Mouse (Mus musculus) ovary, postnatal 10 days (tissue): ENCODE data around the gene Ssh2.
A peak's percentile ranks its signal among the peaks of the same experiment; 100 is the strongest.
"Not testable (repeated sequence)": the region's sequence is repeated elsewhere in the genome, so short reads cannot be mapped to it uniquely, and the experiment has no call there.

Experiments
- DNase-seq: peaks from one replicate; pipeline ENCODE4 v3.0.0; 2022; ENCODE audit warnings: low spot score

Gene Ssh2

DNA sequence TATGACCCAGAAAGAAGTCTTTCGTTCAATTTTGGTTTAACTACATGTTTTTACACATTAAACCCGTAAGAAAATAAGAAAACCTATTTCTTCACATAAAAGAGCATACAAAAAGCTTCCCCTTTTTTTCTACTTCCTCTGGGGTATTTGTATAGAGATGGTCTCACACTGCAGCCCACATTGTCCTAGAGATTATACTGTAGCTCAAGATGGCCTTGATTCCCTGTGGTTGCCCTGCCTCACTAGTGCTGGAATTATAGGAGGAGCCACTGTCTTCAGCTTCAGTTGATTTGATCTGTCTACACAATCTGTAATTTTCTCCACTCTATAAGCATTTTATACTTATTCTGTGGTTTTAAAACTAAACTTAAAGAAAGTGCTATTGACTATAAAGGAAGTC, 15.4 kb downstream of the Ssh2 start:
- no peak for DNase-seq

GRCm38 (mm10) chr11:77235267-77235666, 19.2 kb downstream of the Ssh2 start:
- no peak for DNase-seq

- no peak for DNase-seq
Measured at GRCm38 (mm10) chr11:77239658-77240345, 23.7 kb downstream of the Ssh2 start.

DNA sequence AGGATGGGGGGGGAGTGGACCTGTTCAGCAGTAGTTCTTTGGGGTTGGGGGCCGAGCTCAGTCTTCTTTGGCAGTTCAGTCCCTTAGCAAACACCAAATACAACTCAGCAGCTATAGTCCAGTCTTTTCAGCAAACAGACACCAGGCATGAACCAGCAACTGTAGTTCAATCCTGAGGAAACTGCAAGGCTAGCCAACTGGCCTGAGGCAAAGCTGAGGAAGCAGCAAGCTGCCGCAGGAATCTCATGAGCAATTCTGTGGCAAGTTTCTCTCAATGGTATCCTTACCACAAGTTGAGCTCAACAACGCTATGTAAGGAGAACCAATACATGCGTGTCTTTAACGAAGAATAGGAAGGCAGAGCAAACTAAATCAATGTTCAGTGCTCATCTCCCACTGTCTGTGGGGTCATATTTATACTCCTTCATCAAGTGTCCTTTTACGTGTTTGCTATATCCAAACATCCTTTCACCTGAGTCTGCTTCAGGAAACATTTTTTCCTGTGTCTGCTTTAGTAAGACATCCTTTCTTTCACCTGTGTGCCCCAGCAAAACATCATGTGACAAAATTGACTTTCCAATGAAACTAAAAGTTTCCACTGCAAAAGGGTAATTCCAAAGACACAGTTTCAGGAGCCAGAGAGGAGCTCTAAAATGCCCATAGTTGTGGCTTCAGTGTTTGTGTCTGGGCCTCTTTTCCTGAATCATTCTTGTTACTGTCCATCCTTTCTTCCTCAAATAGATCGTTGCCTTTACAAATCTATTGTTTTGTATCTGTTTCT, 24.6 kb downstream of the Ssh2 start:
- no peak for DNase-seq

- DNase-seq: no peak
Measured at GRCm38 (mm10) chr11:77242912-77243311, 26.8 kb downstream of the Ssh2 start.

- no peak for DNase-seq
Measured at GRCm38 (mm10) chr11:77252826-77253225, 36.7 kb downstream of the Ssh2 start.

DNA sequence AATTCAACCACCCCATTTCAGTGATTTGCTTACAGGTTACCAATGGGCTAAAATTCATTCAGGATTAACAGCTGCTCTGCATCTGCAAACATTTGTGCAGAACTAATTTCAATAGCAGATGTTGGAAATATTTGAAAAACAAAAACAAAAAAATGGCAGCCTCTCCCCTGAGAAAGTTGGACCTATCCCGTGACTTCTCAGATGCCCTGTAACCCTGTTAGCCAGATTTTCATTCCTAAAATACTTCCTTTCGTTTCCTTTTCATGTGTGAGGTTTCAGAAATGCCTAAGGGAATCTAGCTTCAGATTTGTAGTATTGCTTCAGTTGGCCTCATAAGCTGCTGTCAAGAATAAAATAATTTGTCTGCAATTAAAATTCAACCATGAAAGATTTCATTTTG, 43.4 kb downstream of the Ssh2 start:
- DNase-seq: no peak

DNA sequence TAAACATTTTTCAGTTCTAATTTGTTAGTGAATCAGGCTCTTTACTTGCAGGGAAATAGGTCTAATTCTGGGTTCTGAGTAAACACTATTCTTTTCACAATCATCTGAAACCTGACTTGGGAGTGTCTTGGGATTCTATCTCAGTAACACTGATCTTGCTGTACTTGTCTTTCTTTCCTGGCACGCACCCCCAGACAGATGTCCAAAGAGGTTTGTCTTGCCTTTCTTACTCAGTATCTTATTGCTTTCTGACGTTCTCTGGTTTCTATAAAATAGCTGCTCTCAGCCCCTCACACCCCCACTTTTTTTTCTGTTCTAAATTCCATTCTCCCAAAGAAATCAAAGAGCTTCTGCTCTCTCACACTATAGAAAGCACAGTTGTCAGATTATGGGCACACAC, 51.3 kb downstream of the Ssh2 start:
- DNase-seq: no peak

- DNase-seq: no peak
Measured at GRCm38 (mm10) chr11:77276000-77276399, 59.9 kb downstream of the Ssh2 start.

DNA sequence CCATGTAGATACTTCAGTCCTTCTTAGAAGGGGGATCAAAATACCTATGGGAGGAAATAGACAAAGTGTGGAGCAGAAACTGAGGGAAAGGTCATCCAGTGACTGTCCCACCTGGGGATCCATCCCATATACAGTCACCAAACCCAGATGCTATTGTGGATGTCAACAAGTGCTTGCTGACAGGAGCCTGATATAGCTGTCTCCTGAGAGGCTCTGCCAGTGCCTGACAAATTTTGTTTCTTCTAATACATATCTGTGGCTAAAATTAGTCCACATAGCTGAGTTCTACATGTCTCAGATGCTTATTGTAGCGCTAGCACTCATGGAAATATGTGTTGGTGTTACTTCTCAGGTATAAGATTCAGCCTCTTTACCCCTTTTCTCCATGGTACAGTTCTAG, 62.5 kb downstream of the Ssh2 start:
- DNase-seq: not testable (repeated sequence)

- DNase-seq: no peak
Measured at GRCm38 (mm10) chr11:77280219-77280618, 64.1 kb downstream of the Ssh2 start.

DNA sequence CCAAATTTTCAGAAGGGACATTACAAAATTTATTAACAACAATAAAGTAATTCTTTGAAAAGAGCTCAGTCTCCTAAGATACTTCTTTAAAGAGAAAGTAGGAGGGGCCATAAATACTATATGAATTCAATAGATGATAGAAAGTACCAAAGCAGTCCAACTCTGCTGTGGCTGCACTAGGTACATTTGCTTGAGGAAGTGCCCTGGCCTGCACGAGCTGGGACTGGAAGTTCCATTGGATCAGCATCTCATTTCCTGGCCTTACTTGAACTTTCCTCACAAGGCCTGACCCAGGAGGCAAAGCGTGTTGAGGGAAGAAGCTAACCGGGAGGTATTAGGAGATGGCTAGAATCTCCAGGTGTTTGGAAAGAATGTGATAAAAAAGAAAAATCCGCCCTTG, 75.4 kb downstream of the Ssh2 start:
- DNase-seq: no peak

- not testable (repeated sequence) for DNase-seq
Measured at GRCm38 (mm10) chr11:77293673-77294072, 77.6 kb downstream of the Ssh2 start.

- DNase-seq: no peak
Measured at GRCm38 (mm10) chr11:77297246-77297645, 81.2 kb downstream of the Ssh2 start.

DNA sequence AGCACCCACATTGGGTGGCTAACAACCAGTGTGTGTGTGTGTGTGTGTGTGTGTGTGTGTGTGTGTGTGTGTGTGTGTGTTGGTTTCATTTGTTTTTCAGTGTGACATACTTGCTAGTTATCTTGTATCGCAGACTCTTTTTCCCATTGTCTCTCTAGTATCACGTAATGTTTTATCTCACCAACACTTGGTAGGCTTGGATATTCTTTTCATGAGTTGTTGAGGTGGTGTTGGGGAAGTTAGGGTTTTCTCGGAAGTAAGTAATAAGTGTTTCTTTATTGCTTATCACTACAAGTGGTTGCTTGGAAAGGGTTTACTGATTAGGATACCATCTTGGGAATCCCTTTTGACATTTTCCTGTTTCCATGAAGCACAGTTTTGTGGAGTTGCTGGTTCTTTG, 91.1 kb downstream of the Ssh2 start:
- DNase-seq: no peak

GRCm38 (mm10) chr11:77308533-77308932, 92.4 kb downstream of the Ssh2 start:
- no peak for DNase-seq

DNA sequence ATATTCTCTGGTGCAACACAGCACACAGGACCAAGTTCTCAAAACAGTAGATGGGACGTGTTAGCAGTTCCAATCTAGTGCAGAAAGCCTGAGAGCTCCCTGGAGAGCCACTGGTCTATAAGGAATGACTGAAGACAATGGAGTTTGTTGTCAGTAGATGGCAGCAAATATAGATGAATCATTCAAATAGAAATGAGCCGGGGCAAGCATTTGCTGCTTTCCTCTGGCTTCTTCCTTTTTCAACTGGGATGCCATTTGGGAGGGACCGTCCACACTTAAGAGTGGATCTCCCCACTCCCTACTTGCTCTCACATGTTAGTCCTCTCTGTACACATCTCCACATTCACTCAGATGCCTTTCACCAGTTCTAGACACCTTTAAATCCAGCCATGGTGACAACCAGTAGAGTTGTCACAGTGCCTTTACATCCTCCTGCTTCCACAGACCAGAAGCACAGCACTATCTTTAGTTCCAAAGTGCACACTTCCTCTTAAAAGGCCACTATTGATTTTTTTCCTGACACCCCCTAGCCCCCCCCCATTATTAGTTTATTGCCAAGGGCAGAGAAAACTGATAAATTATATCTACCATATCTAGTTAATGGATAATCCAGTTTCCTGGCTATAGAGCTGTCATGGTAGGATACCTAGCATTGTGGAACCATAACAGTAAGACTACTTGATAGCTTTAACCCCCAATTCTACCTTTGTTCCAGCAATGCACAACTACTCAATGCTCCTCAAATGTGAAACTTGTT, 101.8 kb downstream of the Ssh2 start:
- DNase-seq: no peak

- DNase-seq: no peak
Measured at GRCm38 (mm10) chr11:77318478-77319118, 102.5 kb downstream of the Ssh2 start.

- no peak for DNase-seq
Measured at GRCm38 (mm10) chr11:77321214-77321613, 105.1 kb downstream of the Ssh2 start.

- DNase-seq: no peak
Measured at GRCm38 (mm10) chr11:77330529-77330928, 114.4 kb downstream of the Ssh2 start.

- DNase-seq: no peak
Measured at GRCm38 (mm10) chr11:77347273-77347672, 131.2 kb downstream of the Ssh2 start.

DNA sequence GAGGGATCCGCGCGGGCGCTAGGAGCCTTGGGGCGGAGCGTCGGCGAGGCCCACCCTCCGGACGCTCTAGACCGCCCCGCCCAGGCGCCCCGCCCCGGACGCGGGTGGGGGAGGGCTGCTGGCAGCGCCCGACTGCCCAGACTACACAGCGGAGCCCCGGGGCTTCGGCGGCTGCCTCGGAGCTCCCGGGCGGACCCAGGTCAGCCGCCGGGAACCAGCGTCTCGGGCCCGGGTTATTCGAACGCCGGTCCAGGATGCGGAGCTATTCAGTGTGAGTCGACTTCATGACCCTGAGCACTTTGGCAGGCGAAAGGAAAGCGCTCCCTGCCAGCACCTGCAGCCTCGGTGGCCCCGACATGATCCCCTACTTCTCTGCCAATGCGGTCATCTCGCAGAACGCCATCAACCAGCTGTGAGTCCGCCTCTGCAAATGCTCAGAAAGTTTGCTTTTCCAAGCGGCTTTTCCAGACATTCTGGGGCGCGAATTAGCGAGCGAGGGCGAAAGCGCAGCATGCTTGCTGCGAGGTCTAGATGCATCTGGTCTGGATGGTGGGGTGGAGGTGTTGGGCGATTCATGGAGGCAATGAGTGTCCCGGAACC, 132.2 kb downstream of the Ssh2 start:
- peak; percentile 76 for DNase-seq
